ENCODE assay signal across 1 mouse cellular context in genomic region chr11:106613638-106614338, GRCm38 (mm10).
TF ChIP-seq lines count a peak whose summit lies in the region.

No protein-coding gene starts in this region.

TF ChIP-seq in MEL, 35 proteins besides CTCF, POLR2A, EP300 and RAD21 (continued from another document):
- TF ChIP-seq ZKSCAN1 (IDR thresholded peaks at IDR 0.05; ENCODE audit: low read depth, low read length) (peak; percentile 46; the same call in 1 of the 2 replicates), NELFE (IDR thresholded peaks at IDR 0.05; ENCODE audit: low read depth, low read length) (no peak), MAX (IDR thresholded peaks at IDR 0.05; ENCODE audit: low read length) (no peak), MXI1 (IDR thresholded peaks at IDR 0.05; ENCODE audit: low read depth, low read length) (0 out of 2 replicates have a peak, but pooled peaks have one; percentile 35), CHD2 (IDR thresholded peaks at IDR 0.05; ENCODE audit: low read length) (no peak), TCF12 (IDR thresholded peaks at IDR 0.05; ENCODE audit: low read depth, low read length) (0 out of 2 replicates have a peak, but pooled peaks have one; percentile 18), ZMIZ1 (IDR thresholded peaks at IDR 0.05; ENCODE audit: low read depth, low read length) (no peak), TBP (IDR thresholded peaks at IDR 0.05; ENCODE audit: low read depth, low read length) (0 out of 2 replicates have a peak, but pooled peaks have one; percentile 12), JUND (IDR thresholded peaks at IDR 0.05; ENCODE audit: low read depth, low read length) (no peak)
